Mouse (Mus musculus): ENCODE measurements around the gene Nxpe3.
A peak's percentile ranks its signal among the peaks of the same experiment; 100 is the strongest.

Nxpe3 gene

DNA sequence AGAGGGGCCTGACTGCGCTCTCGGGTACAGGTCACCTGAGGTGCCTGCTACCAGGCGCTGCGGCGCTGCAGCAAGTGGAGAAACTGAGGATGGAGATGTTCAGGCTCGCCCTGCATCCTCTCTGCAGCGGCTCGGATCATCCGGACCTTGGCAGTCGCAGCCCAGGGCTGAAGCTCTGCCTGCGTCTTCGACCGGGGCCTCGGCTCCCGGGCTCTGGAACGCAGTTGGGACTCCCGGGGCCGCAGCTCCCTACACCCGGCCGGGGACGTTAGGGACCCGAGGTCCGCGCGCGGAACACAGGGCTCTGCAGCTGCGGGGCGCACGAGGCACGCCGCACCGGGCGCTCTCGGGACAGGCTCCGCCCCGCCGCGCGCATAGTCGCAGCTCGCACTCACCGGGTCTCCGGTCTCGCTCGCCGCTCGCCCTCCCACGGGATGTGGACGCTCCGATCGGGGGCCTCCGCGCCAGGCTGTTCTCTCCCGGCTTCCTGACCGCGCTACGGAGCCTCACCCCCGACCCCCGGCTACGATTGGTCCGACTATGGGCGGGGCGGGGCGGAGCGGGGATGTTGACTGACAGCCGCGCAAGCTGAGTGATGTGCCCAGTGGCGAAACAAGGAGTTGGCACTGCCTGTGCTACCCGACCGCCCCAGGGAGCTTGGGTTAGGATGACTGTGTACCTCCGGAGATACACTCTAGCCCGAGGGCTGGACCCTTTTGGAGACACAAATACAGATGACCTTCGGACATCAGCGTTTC, at the start of gene Nxpe3:
Gene Nxpe3 (minus strand): TSS at position 393 of the 758 bp plus-strand sequence.
- peak; percentile 73 to 78 for DNase-seq (ENCODE audit: low spot score in 2 of 2)

DNA sequence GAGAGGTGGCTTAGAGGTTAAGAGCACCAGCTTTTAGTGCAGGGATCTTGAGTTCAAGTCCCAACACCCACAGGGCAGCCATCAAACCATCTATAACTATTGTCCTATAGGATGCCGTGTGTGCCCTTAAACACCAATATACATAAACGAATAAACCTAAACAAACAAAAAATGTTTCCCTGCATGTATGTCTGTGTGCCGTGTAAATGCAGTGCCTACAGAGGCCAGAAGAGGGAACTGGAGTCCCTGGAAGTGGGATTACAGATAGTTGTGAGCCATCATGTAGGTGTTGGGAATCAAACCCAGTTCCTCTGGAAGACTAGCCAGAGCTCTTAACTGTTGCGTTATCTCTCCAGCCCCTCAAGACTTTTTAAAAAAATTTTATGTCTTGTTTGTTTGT, 45.7 kb upstream of the Nxpe3 start:
- DNase-seq (ENCODE audit: low spot score in 2 of 2): no peak

DNA sequence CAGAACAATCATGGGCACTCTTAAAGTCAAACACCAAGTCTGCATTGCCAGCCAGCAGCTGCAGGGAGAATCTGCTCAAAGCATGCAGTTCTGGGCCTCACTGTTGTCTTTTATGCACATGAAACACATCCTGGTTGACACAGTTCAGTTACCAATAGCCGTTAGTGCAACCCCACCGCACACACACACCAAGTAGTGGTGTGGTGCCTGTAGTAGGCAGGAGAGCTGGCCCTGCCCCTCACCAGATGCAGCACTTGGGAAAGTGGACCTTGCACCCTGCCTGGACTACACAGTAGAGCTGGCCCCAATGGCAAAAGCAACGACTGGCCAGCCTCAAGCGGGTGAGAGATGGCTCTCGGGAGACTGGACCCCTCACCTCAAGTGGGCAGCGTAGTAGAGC, 44.6 kb upstream of the Nxpe3 start:
- no peak for DNase-seq (ENCODE audit: low spot score in 2 of 2)

DNA sequence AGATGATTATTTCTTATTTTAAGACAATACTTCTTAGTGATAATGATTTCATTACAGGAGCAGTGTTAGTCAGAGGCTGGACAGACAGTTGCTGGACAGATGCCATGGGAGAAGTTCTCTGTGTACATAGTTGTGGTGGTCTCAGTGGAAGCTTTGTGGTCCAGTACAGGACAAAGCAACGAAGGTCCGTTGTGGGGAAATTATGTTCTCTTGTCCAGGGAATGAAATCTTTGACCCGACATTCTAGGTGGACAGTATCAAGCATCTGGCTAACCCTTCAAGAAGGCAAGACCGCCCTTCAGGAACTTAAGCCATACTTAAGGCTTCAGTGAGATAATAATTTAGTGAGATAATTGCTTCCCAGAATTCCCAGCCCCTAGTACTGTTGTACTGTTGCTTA, 43.7 kb upstream of the Nxpe3 start:
- DNase-seq (ENCODE audit: low spot score in 2 of 2): no peak

DNA sequence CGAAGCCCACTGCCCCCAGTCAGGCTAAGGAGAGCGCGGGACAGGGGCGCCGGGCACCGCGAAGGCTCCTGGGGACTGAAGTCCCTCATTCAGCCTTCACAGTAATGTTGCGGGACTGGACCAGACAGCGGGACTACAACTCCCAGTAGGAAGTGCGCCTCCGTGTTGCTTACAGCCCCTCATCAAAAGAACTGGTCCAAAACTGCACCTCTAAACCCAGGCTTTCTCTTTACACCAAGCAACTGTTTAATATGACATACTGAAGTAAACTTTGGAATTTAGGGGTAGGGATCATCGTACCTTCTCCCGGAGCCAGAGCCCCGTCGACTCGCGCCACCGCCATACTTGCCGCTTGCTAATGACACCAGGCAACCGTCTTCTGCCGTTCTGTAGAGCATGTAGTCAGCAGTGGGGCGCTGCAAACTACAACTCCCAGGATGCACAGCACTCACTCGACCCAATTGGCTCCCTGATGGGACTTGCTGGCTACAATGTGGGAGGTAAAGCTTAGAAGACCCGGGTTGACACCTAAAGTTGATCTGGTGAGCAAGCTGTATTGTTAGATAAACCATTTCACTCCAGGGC, 39.5 kb upstream of the Nxpe3 start, which contains the start of gene Cep97:
Gene Cep97 (minus strand): TSS at position 403 of the 585 bp plus-strand sequence.
- DNase-seq (ENCODE audit: low spot score in 2 of 2): peak; percentile 77 to 79

DNA sequence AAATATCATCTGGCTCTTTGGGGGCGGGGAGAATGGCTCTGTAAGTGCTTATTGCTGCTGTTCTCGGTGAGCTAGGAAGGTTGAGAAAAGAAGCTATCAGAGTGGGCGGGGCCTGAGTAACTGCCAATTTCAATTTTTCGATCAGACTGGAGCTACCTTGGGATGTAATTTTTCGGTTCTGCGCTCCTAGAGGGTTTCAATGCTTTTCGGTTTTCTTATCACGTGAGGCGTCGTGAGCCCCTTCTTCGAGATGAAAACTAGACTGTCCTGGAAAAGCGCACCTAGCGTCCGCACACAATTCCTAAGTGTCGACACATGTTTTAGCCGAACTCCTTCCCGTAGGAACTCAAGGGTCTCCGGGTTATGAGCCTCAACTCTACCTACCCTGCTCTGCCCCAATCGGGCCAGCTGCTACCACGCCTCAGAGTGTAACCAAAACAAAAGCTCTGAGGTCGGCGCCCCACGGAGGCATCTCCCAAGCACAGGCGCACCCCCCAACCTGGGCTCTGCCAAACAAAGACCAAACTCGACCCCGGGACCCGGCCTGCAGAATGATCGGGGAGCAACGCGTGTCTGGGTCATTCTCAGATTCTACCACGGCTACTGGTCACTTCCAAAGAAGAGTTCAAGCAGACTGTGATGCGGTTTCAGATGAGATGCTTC, 38.7 kb upstream of the Nxpe3 start:
- peak; percentile 29 to 59 for DNase-seq (ENCODE audit: low spot score in 2 of 2)

DNA sequence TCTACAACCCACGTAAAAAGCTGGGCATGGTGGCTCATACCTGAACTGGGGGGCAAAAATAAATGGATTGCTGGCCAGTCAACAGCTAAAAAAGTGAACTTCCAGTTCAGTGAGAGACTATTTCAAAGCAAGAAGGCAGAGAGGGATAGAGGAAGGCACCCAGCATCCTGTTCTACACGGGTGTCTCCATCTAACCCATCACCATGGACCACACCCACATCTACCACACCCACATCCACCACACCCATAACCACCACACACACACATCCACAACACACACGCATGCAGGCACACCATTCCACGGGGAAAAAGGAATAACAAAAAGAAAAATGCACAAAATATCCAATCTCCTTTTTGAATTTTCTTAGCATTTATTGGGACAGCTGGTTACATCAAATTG, 28.9 kb upstream of the Nxpe3 start:
- DNase-seq (ENCODE audit: low spot score in 2 of 2): no peak

DNA sequence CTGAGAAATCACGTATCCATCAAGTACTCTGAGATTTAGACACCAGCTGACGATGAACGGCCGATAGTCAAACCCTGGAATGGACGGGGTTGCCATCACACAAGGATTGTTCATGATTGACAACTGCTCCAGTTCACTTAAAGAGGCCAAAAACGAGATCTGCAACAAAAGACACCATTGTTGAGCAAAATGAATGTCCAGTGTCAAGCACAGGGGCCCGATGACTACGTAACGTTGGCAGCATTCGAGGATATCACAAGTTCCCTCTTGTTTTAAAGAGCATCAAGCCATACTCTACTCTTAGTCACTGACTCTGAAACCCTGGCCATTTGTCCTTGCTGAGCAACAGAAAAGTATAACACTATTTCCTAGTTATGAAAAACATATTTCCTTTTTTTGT, 27.0 kb upstream of the Nxpe3 start:
- DNase-seq (ENCODE audit: low spot score in 2 of 2): no peak

DNA sequence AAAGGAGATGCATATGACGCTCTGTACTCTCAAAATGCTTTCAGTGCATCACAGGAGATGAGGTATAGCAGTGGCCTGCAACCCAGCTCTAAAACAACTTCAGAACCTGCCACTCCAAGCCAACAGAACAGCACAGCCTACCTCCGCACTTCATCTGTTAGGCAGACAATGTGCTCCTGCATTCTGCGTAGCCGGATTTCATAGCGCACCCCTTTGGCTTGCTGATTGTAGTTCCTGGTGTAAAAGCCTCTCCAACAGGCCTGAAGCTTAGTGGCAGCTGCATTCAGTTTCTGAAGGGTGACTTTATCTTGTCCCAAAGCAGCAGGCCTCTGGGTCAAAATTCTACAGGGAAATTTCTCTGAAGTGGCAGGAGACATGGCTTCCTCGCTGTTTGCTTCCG, 19.6 kb upstream of the Nxpe3 start:
- no peak for DNase-seq (ENCODE audit: low spot score in 2 of 2)

DNA sequence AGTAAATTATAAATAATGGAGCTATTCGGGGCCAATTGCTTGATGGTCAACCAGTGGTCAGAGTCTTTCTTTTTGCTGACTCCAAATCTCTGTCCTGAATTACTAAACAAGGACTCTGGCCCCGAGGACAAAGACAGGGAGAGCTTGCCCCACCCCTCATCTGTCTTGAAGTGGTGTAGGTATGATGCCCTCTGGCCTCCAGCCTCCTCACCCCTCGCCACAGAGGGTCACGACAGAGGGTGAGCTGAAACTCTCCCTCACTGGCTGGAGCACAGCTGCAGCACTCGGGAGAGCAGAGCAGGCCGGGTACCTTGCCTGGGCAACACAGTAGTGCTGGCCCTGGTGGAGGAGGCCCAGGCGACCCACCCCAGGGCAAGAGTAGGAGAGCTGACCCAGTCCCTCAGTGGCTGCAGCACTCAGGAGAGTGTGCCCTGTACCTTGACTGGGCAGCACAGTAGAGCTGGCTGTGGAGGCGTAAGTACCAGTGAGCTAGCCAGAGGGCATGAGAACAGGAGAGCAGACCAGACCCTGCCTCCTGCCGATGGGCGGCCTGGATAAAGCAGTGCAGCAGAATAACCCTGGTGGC, 15.2 kb upstream of the Nxpe3 start:
- DNase-seq (ENCODE audit: low spot score in 2 of 2): no peak

DNA sequence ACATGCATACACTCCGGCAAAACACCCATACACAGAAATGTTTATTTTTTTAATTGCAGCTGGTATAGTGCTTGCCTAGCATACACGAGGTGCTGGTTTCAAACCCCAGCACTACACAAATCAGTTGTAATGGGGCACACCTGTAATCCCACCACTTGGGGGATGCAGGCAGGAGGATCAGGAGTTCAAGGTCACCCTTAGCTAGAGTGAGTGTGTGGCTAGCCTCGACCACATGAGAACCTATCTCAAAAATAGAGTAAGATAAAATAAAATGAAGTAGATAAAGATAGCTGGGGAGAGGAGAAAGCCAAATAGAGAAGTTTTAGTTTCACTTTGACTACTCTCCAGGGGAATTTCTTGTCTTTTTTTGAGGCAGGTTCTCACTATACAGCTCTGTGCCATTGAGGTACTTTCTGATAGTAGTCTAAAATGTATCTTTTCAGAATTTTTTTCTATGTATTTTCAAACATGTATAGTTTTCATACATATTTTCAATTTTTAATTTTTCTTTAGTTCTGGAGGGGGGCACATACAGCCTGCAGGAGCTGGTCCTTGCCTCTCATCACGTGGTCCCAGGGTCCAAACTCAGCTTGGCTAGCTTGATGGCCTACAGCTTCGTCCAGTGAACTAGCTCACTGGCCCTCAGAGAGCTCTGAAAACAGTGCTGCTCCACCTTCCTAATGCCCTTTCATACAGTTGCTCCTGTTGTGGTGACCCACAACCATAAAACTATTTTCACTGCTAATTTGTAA, 12.0 kb upstream of the Nxpe3 start:
- DNase-seq (ENCODE audit: low spot score in 2 of 2): no peak

DNA sequence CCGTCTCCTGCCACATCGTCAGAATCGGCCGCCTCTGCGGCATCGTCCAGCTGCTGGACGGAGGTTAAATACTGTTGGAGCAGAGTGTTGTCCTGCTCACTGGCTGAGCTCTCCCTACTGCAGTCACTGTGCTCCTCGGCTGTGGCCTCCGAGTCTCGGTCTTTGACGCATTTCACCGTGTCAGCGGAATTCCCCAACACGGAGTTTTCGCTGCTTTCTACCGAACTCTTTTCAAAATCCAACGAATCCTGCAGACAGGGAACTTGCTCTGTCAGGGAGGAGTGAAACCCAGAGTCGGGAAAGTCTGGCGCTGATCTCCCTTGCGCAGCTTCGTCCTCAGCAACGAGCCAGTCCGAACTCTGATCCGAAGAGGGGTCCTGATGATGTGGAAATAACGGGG, 10.3 kb upstream of the Nxpe3 start:
- no peak for DNase-seq (ENCODE audit: low spot score in 2 of 2)

DNA sequence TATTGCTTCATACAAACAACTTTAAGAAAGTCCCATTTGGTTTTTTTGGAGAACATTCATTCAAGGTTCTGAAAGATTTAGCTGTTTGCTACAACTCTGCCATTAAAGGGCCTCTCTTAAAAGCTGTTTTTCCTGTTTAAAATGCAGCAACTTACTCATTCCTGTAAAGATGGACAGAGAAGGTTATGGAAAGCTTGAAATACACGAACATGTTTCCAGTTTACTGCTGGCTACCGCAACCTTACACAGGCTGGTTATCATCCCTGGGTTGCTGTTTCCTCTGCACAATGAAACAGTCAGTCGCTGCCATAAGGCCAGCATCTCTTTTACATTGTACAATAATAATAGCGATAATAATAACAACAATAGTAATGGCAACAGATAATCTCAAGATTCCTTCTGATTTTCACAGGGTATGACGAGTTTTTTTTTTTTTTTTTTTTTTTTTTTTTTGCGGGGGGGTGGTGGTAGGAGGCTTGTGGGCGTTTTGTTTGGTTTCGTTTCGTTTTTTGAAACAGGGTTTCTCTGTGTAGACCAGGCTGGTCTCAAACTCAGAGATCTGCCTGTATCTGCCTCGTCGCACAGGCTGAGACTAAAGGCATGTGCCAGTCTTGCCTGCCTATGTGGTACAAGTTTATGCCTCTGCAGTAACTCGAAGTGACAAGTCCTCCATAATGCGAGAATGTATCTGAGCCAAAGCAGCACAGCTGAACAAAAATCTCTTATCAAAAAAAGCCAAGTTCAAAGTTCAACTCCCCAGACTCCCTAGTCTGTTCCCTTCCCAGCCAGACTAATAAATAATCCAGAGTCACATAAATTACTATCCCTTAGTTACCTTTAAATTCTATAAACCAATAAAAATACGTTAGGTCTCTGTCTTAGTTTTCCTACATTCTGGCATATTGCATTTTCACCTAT, 7.0 kb upstream of the Nxpe3 start:
- no peak for DNase-seq (ENCODE audit: low spot score in 2 of 2)

DNA sequence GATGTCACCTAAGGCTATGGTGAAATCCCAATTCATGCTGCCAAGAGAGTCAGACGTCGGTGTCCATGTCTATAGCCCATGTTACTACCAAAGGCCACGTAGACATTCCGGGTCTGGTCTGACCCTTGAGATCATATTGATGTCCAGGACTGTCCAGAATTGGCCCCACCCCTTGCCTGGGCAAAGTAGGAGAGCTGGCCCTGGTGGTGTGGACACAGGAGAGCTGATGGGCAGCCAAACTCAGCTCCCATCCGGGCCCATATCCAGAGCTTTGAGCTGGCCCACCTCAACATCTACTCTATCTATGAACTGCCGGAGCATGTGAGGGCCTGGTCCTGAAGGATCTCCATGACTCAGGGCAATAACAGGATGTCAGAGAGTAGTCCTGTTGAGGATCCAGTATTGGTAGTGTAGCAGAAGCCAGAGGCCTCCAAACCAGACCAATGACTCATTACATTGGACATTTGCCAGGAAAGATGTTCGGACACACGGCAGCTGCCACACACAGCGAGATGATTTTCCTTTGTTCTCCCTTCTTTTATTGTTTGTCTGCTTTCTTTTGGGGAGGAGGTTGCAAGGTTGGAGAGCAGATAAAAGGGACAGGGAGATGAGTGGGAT, 3.4 kb upstream of the Nxpe3 start:
- no peak for DNase-seq (ENCODE audit: low spot score in 2 of 2)

DNA sequence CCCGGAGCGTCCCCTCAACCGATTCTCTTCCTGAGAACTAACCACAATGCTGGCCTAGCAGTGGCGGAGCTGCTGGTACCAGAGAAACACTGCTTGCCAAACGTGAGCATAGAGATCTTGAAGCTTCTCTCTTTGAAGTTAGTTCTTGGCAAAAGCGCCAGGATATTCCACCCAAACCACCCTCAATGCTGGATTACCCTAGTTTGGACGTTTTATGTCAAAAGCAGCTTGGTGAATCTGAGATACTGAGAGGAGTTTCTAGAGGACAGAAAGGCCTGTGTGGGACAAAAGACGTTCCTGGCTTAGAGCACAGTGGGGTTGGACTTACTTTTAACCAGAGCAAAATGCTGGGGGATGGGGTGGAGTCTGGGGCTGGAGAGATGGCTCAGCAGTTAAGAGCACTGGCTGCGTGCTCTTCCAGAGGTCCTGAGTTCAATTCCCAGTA, 588 bp upstream of the Nxpe3 start:
- no peak for DNase-seq (ENCODE audit: low spot score in 2 of 2)

DNA sequence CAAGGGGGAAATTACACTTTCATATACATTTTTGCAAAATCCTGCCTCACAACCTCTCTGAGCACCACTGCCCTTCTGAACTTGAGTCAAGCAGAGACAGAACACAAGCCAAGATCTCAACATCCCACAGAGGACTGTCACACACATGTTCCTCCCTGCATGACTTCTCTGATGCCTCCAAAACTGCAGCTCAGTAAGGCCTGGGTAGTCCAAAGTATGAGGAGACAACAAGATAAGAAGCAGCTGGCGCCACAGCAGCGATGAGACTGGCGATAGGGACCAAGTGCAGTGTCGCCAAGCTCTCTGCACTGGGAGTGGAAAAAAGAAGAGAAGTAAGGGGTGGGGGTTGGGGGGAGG, 571 bp downstream of the Nxpe3 start:
- DNase-seq (ENCODE audit: low spot score in 2 of 2): no peak

DNA sequence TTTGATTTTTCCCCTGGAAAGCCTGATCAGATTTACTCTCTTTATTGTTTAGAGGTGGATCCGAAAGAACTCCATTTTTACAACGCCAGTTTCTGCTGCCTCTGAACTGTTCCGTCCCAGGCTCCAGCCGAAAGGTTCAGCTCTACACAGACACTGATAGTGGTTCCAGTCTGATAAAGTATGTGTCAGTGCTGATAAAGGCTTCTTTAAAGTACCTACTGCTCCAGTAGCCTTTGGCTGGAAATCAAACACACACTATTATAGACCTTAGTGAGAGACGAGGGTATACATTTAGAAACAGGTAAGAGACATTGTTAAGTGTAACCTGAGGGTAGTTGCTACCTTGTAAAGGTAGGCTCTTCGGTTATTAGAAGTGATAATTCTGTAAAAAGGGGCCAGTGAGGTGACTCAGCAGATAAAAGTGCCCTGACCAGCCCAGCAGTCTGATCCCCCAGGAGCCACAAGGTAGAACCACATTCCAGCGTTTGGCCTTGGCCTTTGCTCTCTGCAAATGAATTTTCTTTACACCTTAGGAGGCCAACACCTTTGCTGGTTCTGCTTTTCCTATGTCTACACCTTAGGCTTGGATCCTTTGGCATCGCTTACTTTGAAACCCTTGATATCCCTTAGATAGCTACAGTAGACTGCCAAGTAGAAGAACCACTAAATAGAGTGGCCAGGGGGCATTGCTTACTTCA, 1.5 kb downstream of the Nxpe3 start:
- no peak for DNase-seq (ENCODE audit: low spot score in 2 of 2)

DNA sequence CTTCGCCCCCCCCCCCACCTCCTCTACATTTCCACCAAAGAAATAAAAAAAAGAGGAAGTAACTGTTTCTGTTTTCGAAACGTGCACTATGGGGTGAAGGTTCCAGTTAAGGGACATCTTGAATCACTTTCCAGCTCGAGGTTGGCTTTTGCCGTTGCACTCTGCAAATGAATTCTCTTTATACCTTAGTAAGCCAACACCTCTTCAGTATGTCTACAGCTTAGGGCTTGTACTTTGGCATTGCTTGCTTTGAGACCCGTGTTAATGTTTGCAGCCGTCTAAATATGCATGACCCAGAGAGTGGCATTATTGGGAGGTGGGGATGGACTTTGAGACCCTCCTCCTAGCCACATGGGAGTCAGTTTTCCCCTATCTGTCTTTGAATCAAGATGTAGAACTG, 2.6 kb downstream of the Nxpe3 start:
- no peak for DNase-seq (ENCODE audit: low spot score in 2 of 2)

DNA sequence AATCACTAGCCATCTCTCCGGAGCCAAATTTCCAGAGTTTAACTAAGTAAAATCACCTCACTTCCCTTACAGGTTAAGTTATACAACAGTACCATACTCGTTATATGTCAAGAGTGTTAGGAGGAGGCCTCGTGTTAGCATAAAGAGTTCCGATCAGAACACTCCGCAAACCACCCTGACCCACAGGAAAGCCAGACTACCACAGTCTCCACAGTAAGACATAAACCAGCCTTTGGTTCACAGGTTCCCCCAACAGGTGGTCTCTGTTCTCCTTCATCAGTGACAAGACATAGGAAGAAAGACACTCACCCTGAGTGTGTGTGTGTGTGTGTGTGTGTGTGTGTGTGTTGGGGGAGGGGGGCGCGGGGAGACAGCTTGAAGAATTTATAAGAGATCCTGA, 3.7 kb downstream of the Nxpe3 start:
- no peak for DNase-seq (ENCODE audit: low spot score in 2 of 2)

Data from urinary bladder, postnatal 4 days (tissue).